ENCODE assay signal across 25 mouse cellular contexts in the genomic region with DNA sequence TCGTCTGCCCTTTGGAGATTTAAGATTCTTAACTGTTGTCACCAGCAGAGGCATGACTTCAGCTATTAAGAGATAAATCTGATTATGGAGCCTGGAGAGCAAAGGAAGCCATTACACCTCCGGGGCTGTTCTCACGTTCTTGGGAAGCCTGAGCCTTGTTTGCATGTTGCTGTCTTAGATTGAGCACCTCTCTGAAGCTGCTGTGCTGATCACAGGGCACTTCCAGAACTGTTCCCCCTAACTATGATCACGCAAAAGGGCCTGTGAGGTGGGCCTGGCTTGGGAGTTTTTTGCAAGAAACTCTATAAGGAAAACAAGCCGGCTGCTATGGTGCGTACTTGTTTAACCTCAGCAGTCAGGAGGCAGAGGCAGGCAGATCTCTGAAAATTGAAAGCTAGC.
"Had no signal": no experiment of that assay in that cellular context is flagged by ENCODE, and none has a peak within 500 bp of the region (broad histone marks: within the 10 kb centered on the region; RNA-seq: fewer than 3 reads in every experiment).

No protein-coding gene starts in this region.

- H3K27ac ChIP-seq: heart, adult 2 months; heart, embryonic 15.5 days; hindbrain, embryonic 10.5 days; hindbrain, embryonic 12.5 days; hindbrain, embryonic 14.5 days; intestine, embryonic 15.5 days; layer of hippocampus, adult 2 months; left cerebral cortex, adult 2 months; limb, embryonic 10.5 days; limb, embryonic 12.5 days had no signal

- H3K4me3 ChIP-seq: gastrocnemius, adult 2 months; heart, adult 2 months; heart, embryonic 15.5 days; hindbrain, embryonic 10.5 days; hindbrain, embryonic 12.5 days; intestine, embryonic 15.5 days; layer of hippocampus, adult 2 months; left cerebral cortex, adult 2 months; limb, embryonic 10.5 days; limb, embryonic 12.5 days had no signal

- H3K9ac ChIP-seq: heart, embryonic 15.5 days; hindbrain, embryonic 12.5 days; hindbrain, embryonic 14.5 days; intestine, embryonic 15.5 days; limb, embryonic 12.5 days had no signal

- H3K9me3 ChIP-seq: heart, embryonic 15.5 days; hindbrain, embryonic 10.5 days; hindbrain, embryonic 12.5 days; intestine, embryonic 15.5 days; limb, embryonic 10.5 days; limb, embryonic 12.5 days had no signal

- H3K36me3 ChIP-seq: heart, embryonic 15.5 days; hindbrain, embryonic 10.5 days; hindbrain, embryonic 12.5 days; intestine, embryonic 15.5 days; limb, embryonic 10.5 days; limb, embryonic 12.5 days had no signal

- H3K27me3 ChIP-seq: heart, embryonic 15.5 days had no signal

- ATAC-seq: forebrain, embryonic 16.5 days; hindbrain, embryonic 16.5 days; inflammation-experienced regulatory T-cells, adult 6 months; intestine, embryonic 15.5 days; intestine, postnatal 0 days had no signal

- H3K4me2 ChIP-seq: heart, embryonic 15.5 days; hindbrain, embryonic 12.5 days; hindbrain, embryonic 14.5 days; intestine, embryonic 15.5 days; limb, embryonic 12.5 days; liver, embryonic 11.5 days had no signal

- H3K4me1 ChIP-seq: intestine, embryonic 15.5 days had no signal

- DNase-seq: gastrocnemius, adult 2 months; gastrocnemius, postnatal 10 days; gastrocnemius, postnatal 25 days; heart, adult 2 months; heart, postnatal 36 days; kidney, adult 18-20 months; kidney, adult 8-10 months; kidney, postnatal 10 days; kidney, postnatal 25 days; kidney, postnatal 4 days; liver had no signal
